Mouse (Mus musculus): ENCODE results near the gene Hils1.

- TF ChIP-seq CTCF (IDR thresholded peaks at IDR 0.05; ENCODE audit: borderline replicate concordance, insufficient read depth, low read length) (no peak), POLR2A (IDR thresholded peaks at IDR 0.05; ENCODE audit: low read depth, low read length) (peak; percentile 33; the same call in 1 of the 2 replicates)
These were observed 42.8 kb downstream of the Hils1 start for GRCm38 (mm10) chr11:95010141-95010739.
